In genomic region chr1:37616569-37616968, GRCm38 (mm10) we compare ENCODE assay signal across 13 mouse cellular contexts.
DNase-seq lines count a peak whose midpoint lies in the region; ATAC-seq lines count a peak whose summit lies in the region.
"Had no signal": no experiment of that assay in that cellular context is flagged by ENCODE, and none has a peak within 500 bp of the region (broad histone marks: within the 10 kb centered on the region; RNA-seq: fewer than 3 reads in every experiment).

No protein-coding gene starts in this region.

- 0 out of 2 replicates have a peak, but pooled peaks cover 13% of the 10 kb centered on the region for H3K4me1 ChIP-seq in limb, embryonic 11.5 days (ENCODE audit: control insufficient read depth, insufficient read depth, low read length)
- H3K4me1 ChIP-seq in limb, embryonic 10.5 days: peaks cover 57% of the 10 kb centered on the region
- H3K4me1 ChIP-seq in embryonic facial prominence, embryonic 10.5 days: peaks cover 49% of the 10 kb centered on the region
- peaks cover 41% of the 10 kb centered on the region for H3K4me1 ChIP-seq in limb, embryonic 12.5 days (replicated peaks)
- H3K4me1 ChIP-seq: forebrain, embryonic 15.5 days had no signal

- H3K9me3 ChIP-seq in limb, embryonic 11.5 days (ENCODE audit: control insufficient read depth, low read length): no peaks in the 10 kb centered on the region
- no peaks in the 10 kb centered on the region for H3K9me3 ChIP-seq in limb, embryonic 10.5 days (replicated peaks)
- H3K9me3 ChIP-seq in embryonic facial prominence, embryonic 10.5 days: no peaks in the 10 kb centered on the region
- H3K9me3 ChIP-seq in limb, embryonic 12.5 days: no peaks in the 10 kb centered on the region
- H3K9me3 ChIP-seq: forebrain, embryonic 15.5 days had no signal

- ATAC-seq in limb, embryonic 11.5 days (ENCODE audit: insufficient number of reproducible peaks, low FRiP score, low TSS enrichment, low read depth): peak; percentile 62; the same call in 1 of the 2 replicates
- 0 out of 2 replicates have a peak, but pooled peaks have one; percentile 49 for ATAC-seq in limb, embryonic 12.5 days (ENCODE audit: insufficient number of reproducible peaks, insufficient read depth, low FRiP score, low TSS enrichment, low read depth)
- ATAC-seq: forebrain, embryonic 15.5 days; inflammation-experienced regulatory T-cells, adult 6 months had no signal

- WGBS in limb, embryonic 11.5 days: 27% methylated on average over 4 of the region's 4 CpGs
- 36% methylated on average over 4 of the region's 4 CpGs for WGBS in limb, embryonic 10.5 days
- WGBS in embryonic facial prominence, embryonic 10.5 days: 31% methylated on average over 4 of the region's 4 CpGs
- 22% methylated on average over 4 of the region's 4 CpGs for WGBS in limb, embryonic 12.5 days

- DNase-seq in limb, embryonic 11.5 days (ENCODE audit: low spot score): no peak
- no peak for DNase-seq in limb, embryonic 10.5 days (ENCODE audit: low spot score)
- peak; percentile 38 for DNase-seq in embryonic facial prominence, embryonic 10.5 days (ENCODE audit: low spot score)
- DNase-seq in thymus, postnatal 0 days (ENCODE audit: low spot score): peak; percentile 83
- DNase-seq in gastrocnemius, adult 18-20 months (ENCODE audit: low spot score): no peak
- DNase-seq in spleen, postnatal 36 days (ENCODE audit: low spot score in 2 of 2): no peak
- no peak for DNase-seq in adrenal gland, postnatal 14 days
- DNase-seq: adrenal gland, adult 8-10 months; cerebellum, postnatal 14 days; gastrocnemius, postnatal 10 days had no signal

- no peak overlapping the region for H3K4me2 ChIP-seq in limb, embryonic 11.5 days (ENCODE audit: low read depth, severe bottlenecking)
- no peak overlapping the region for H3K4me2 ChIP-seq in limb, embryonic 12.5 days
- H3K4me2 ChIP-seq: forebrain, embryonic 15.5 days had no signal

- no peak overlapping the region for H3K27ac ChIP-seq in limb, embryonic 11.5 days (replicated peaks; ENCODE audit: low read depth, low read length)
- no peak overlapping the region for H3K27ac ChIP-seq in limb, embryonic 10.5 days
- H3K27ac ChIP-seq in embryonic facial prominence, embryonic 10.5 days (replicated peaks): no peak overlapping the region
- 0 out of 2 replicates have a peak overlapping the region, but pooled peaks have one; percentile 23 for H3K27ac ChIP-seq in limb, embryonic 12.5 days
- H3K27ac ChIP-seq: forebrain, embryonic 15.5 days had no signal

- H3K27me3 ChIP-seq in limb, embryonic 11.5 days (ENCODE audit: control insufficient read depth, insufficient read depth, low read length): no peaks in the 10 kb centered on the region
- no peaks in the 10 kb centered on the region for H3K27me3 ChIP-seq in limb, embryonic 10.5 days (ENCODE audit: low read depth, poor library complexity, severe bottlenecking)
- H3K27me3 ChIP-seq in embryonic facial prominence, embryonic 10.5 days (replicated peaks; ENCODE audit: low read depth, poor library complexity, severe bottlenecking): no peaks in the 10 kb centered on the region
- H3K27me3 ChIP-seq in limb, embryonic 12.5 days: no peaks in the 10 kb centered on the region
- H3K27me3 ChIP-seq: forebrain, embryonic 15.5 days had no signal

- H3K9ac ChIP-seq in limb, embryonic 11.5 days (ENCODE audit: low read length): no peak overlapping the region
- H3K9ac ChIP-seq in limb, embryonic 12.5 days (replicated peaks): no peak overlapping the region
- H3K9ac ChIP-seq: forebrain, embryonic 15.5 days had no signal

- H3K36me3 ChIP-seq in limb, embryonic 11.5 days (ENCODE audit: control insufficient read depth, insufficient read depth, low read length): no peaks in the 10 kb centered on the region
- H3K36me3 ChIP-seq in limb, embryonic 10.5 days: no peaks in the 10 kb centered on the region
- H3K36me3 ChIP-seq in embryonic facial prominence, embryonic 10.5 days (replicated peaks): no peaks in the 10 kb centered on the region
- H3K36me3 ChIP-seq in limb, embryonic 12.5 days: no peaks in the 10 kb centered on the region
- H3K36me3 ChIP-seq: forebrain, embryonic 15.5 days had no signal

- no peak overlapping the region for H3K4me3 ChIP-seq in limb, embryonic 11.5 days (ENCODE audit: low read depth, low read length)
- H3K4me3 ChIP-seq in limb, embryonic 10.5 days: no peak overlapping the region
- no peak overlapping the region for H3K4me3 ChIP-seq in embryonic facial prominence, embryonic 10.5 days
- H3K4me3 ChIP-seq in limb, embryonic 12.5 days (replicated peaks): no peak overlapping the region
- H3K4me3 ChIP-seq: forebrain, embryonic 15.5 days had no signal

Comparison
In these comparisons a context has a peak if more than half of its experiments do, and no peak if none do; other contexts are left out.
1. DNase-seq: peak in embryonic facial prominence, embryonic 10.5 days (single experiment) and thymus, postnatal 0 days (single experiment); none in limb, embryonic 11.5 days (single experiment), limb, embryonic 10.5 days (single experiment), gastrocnemius, adult 18-20 months (single experiment), spleen, postnatal 36 days (0 of 2) and adrenal gland, postnatal 14 days (single experiment).